Mouse (Mus musculus): ENCODE data around the gene Tomm40. TPM values are rescaled to one million over a fixed set of nuclear protein-coding genes. Genes with fewer than 3 reads are reported as not detected.

The Tomm40 gene
- total RNA-seq, 2 experiments from 2014 or later: 137 to 139 TPM

- no peak for DNase-seq (ENCODE audit: low spot score in 2 of 2)
These were observed 2.0 kb downstream of the Tomm40 start for GRCm38 (mm10) chr7:19713196-19713595.

GRCm38 (mm10) chr7:19712414-19712813, 2.8 kb downstream of the Tomm40 start:
- DNase-seq (ENCODE audit: low spot score in 2 of 2): no peak

GRCm38 (mm10) chr7:19710650-19711049, 4.6 kb downstream of the Tomm40 start:
- no peak for DNase-seq (ENCODE audit: low spot score in 2 of 2)

GRCm38 (mm10) chr7:19705271-19705670, 10.0 kb downstream of the Tomm40 start:
- no peak for DNase-seq (ENCODE audit: low spot score in 2 of 2)

GRCm38 (mm10) chr7:19704475-19704874, 10.8 kb downstream of the Tomm40 start:
- DNase-seq (ENCODE audit: low spot score in 2 of 2): no peak

- DNase-seq (ENCODE audit: low spot score in 2 of 2): no peak
These were observed 12.2 kb downstream of the Tomm40 start for GRCm38 (mm10) chr7:19702859-19703555.

GRCm38 (mm10) chr7:19701069-19701761, 14.0 kb downstream of the Tomm40 start:
- peak in 1 of 2 experiments; percentile 65 for DNase-seq (ENCODE audit: low spot score in 2 of 2)

- no peak for DNase-seq (ENCODE audit: low spot score in 2 of 2)
These were observed 14.8 kb downstream of the Tomm40 start for GRCm38 (mm10) chr7:19700299-19701068.

GRCm38 (mm10) chr7:19699827-19700148, 15.4 kb downstream of the Tomm40 start:
- DNase-seq (ENCODE audit: low spot score in 2 of 2): no peak

GRCm38 (mm10) chr7:19698907-19699826, 16.1 kb downstream of the Tomm40 start, which contains the start of gene Apoe:
Apoe (minus strand) TSS chr7:19699188.
- peak in 1 of 2 experiments; percentile 54 for DNase-seq (ENCODE audit: low spot score in 2 of 2)

GRCm38 (mm10) chr7:19697949-19698906, 17.0 kb downstream of the Tomm40 start:
- DNase-seq (ENCODE audit: low spot score in 2 of 2): no peak

- DNase-seq (ENCODE audit: low spot score in 2 of 2): no peak
These were observed 18.8 kb downstream of the Tomm40 start for GRCm38 (mm10) chr7:19696336-19696873.

GRCm38 (mm10) chr7:19695881-19696280, 19.4 kb downstream of the Tomm40 start:
- DNase-seq (ENCODE audit: low spot score in 2 of 2): no peak

- no peak for DNase-seq (ENCODE audit: low spot score in 2 of 2)
These were observed 20.0 kb downstream of the Tomm40 start for GRCm38 (mm10) chr7:19695213-19695594.

GRCm38 (mm10) chr7:19694336-19695212, 20.7 kb downstream of the Tomm40 start:
- no peak for DNase-seq (ENCODE audit: low spot score in 2 of 2)

GRCm38 (mm10) chr7:19693421-19693820, 21.8 kb downstream of the Tomm40 start:
- DNase-seq (ENCODE audit: low spot score in 2 of 2): peak in 1 of 2 experiments; percentile 50

- DNase-seq (ENCODE audit: low spot score in 2 of 2): no peak
These were observed 23.1 kb downstream of the Tomm40 start, which contains the start of gene Apoc1 for GRCm38 (mm10) chr7:19691873-19692865. Apoc1 (minus strand) TSS chr7:19692660.
